Mouse (Mus musculus): ENCODE measurements at regions not wholly inside any gene's neighbourhood (a gene's known extent, or its start where the extent isn't known, plus 50 kb on each side); places are given as distances from the start of the nearest gene placed in this dataset.

DNA sequence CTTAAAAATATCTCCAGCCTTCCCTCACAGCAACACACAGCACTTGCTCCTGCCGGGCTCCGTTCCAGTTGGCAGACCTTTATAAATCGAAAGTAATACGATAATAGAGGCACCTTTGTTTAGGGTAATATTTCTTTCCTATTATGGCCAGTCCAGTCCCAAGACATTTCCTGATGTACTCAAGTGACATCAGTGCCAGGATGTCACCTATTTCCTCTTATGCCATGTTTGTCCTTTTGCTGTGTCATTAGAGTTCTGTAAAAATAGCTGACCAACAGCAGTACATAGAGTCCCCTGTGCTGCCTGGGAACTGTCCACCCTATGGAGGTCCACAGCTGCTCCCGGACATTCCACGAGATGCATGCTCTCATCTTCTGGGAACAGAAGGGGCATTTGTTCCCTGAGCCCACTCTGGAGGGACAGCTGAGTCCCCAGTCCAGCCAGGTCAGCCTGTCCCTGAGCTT is 700.1 kb upstream of the Car8 start:
- no peak for TF ChIP-seq CTCF (IDR thresholded peaks at IDR 0.05; ENCODE audit: insufficient read depth, low read depth, low read length)
- no peak for TF ChIP-seq POLR2A (IDR thresholded peaks at IDR 0.05; ENCODE audit: insufficient read depth, low read depth, low read length)
